Mouse (Mus musculus): ENCODE results near the gene Nup153. TPM values are rescaled to one million over a fixed set of nuclear protein-coding genes. Genes with fewer than 3 reads are reported as not detected.

Nup153 gene
- 19.1 and 19.8 TPM in 2 replicates for polyA plus RNA-seq (2015; fragmentation: Nextera tagmentation; extraction: Ambion mirVana)

DNA sequence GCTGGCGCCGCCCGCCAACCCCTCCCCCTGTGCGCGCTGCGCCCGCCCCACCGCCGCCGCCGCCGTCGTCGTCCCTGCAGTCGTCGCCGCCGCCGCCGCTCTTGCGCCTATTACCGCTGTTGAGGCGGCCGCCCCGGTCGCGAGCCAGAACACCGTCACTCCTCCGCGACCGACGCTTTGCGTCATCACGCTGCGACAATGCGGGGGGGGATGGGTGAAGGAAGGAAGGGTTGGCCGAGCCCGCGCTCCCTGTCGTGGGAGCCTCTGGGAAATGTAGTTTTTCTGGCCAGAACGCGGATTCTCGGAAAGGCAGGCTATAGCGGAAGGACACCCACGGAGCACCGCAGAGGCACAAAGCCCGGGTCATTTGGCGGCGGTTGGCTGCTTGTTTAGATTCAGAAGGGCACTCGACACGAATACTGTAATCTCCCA, at the start of gene Nup153:
TSS of gene Nup153 (minus strand) at position 104 of the 432 bp plus-strand sequence.
- Histone ChIP-seq H3K27me3 (ENCODE audit: control insufficient read depth, insufficient read depth, low read depth, low read length) (no peaks in the 10 kb centered on the region), H3K27ac (ENCODE audit: low read length) (peak within 1 kb of the TSS; percentile 90), H3K4me3 (ENCODE audit: low read depth, low read length) (peak within 1 kb of the TSS; percentile 100), H3K4me1 (ENCODE audit: control insufficient read depth, insufficient read depth, low read length) (peaks cover 17% of the 10 kb centered on the region), H3K9me3 (replicated peaks; ENCODE audit: control insufficient read depth, low read length, poor library complexity, severe bottlenecking) (no peaks in the 10 kb centered on the region), H3K36me3 (ENCODE audit: control insufficient read depth, insufficient read depth, low read length) (no peaks in the 10 kb centered on the region), H3K9ac (ENCODE audit: low read depth, low read length) (peak within 1 kb of the TSS; percentile 88), H3K4me2 (ENCODE audit: low read length) (peak within 1 kb of the TSS; percentile 69)
- WGBS = 0% methylated on average over 34 of the region's 51 CpGs
- ATAC-seq = peak; percentile 95

DNA sequence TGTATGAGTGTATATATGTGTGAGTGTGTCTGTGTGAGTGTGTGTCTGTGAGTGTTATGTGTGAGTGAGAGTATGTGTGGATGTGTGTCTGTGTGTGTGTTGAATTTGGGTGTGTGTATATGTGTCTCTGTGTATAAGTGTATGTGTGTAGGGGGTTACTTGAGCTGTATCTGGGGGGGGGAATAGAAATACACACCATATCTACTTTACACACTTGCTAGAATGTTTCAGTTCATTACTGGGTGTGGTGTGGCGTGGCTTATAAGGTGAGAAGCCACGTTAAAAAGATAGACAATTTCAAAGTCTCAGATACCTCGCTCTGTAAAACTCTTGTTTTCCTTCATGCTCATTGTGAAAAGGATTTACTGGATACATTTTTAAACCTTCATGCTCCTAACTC, 49.7 kb upstream of the Nup153 start:
- Histone ChIP-seq H3K4me1 (ENCODE audit: control insufficient read depth, insufficient read depth, low read length) (no peaks in the 10 kb centered on the region), H3K4me2 (ENCODE audit: low read length) (no peak overlapping the region), H3K4me3 (ENCODE audit: low read depth, low read length) (no peak overlapping the region), H3K27ac (ENCODE audit: low read length) (no peak overlapping the region), H3K27me3 (ENCODE audit: control insufficient read depth, insufficient read depth, low read depth, low read length) (no peaks in the 10 kb centered on the region), H3K9ac (ENCODE audit: low read depth, low read length) (no peak overlapping the region), H3K9me3 (replicated peaks; ENCODE audit: control insufficient read depth, low read length, poor library complexity, severe bottlenecking) (no peaks in the 10 kb centered on the region), H3K36me3 (ENCODE audit: control insufficient read depth, insufficient read depth, low read length) (peaks cover 6% of the 10 kb centered on the region)
- no peak for ATAC-seq
- WGBS = 97% methylated on average over 3 of the region's 3 CpGs

DNA sequence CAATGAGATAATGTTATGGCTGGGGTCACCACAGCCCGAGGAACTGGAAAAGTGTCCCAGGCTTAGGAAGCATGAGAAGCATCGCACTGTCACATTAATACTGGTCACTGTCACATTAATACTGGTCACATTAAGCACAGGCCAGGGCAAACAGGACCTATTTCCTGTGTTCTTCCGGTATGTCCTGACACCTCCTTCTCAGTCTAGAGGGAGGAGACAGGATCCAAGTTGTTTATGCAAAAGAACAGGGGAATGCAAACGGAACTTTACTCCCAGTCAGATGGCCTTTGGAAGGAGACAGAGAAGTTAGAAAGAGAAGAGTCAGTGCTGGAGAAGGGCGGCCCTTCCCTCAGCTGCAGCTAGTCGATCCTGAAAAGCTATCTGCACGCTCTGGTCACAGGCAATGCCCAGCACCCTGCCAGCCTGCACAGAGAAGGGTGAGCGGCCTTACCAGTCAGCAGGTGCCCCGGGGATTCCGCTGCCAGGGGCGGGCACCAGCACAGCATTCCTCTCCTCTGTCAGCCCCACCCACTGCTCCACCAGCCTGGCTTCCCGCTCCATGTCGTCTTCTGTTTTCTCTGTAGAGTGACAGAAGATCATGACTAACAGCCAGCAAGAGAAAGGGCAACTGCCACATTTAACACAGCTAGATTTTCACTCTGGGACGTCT, 49.0 kb upstream of the Nup153 start:
- Histone ChIP-seq H3K9me3 (replicated peaks; ENCODE audit: control insufficient read depth, low read length, poor library complexity, severe bottlenecking) (no peaks in the 10 kb centered on the region), H3K9ac (ENCODE audit: low read depth, low read length) (no peak overlapping the region), H3K4me3 (ENCODE audit: low read depth, low read length) (no peak overlapping the region), H3K4me1 (ENCODE audit: control insufficient read depth, insufficient read depth, low read length) (no peaks in the 10 kb centered on the region), H3K27me3 (ENCODE audit: control insufficient read depth, insufficient read depth, low read depth, low read length) (no peaks in the 10 kb centered on the region), H3K36me3 (ENCODE audit: control insufficient read depth, insufficient read depth, low read length) (peaks cover 13% of the 10 kb centered on the region), H3K27ac (ENCODE audit: low read length) (no peak overlapping the region), H3K4me2 (ENCODE audit: low read length) (no peak overlapping the region)
- WGBS = 81% methylated on average over 14 of the region's 14 CpGs
- no peak for ATAC-seq

DNA sequence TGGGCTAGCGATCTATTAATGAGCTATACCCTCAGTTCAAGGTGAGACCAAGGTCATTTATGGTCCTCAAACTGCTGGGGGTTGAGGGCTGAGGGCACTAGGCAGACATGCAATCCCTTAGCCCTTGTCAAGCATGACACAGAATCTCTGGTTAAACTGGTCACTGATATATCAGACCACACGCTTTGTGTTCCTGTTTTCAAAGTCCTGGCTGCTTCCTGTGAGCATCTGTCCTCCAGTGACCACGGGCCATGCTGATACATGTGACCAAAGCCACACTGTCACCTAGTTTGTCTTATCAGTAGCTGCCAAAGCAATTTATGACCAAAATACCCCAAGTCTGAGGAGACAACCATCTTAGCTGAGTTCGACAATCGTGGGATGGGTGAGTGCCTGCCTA, 47.3 kb upstream of the Nup153 start:
- peaks cover 16% of the 10 kb centered on the region for H3K36me3 ChIP-seq (ENCODE audit: control insufficient read depth, insufficient read depth, low read length)
- H3K9ac ChIP-seq (ENCODE audit: low read depth, low read length) = no peak overlapping the region
- ATAC-seq = no peak
- no peaks in the 10 kb centered on the region for H3K9me3 ChIP-seq (replicated peaks; ENCODE audit: control insufficient read depth, low read length, poor library complexity, severe bottlenecking)
- no peaks in the 10 kb centered on the region for H3K27me3 ChIP-seq (ENCODE audit: control insufficient read depth, insufficient read depth, low read depth, low read length)
- no peak overlapping the region for H3K4me2 ChIP-seq (ENCODE audit: low read length)
- no peaks in the 10 kb centered on the region for H3K4me1 ChIP-seq (ENCODE audit: control insufficient read depth, insufficient read depth, low read length)
- H3K27ac ChIP-seq (ENCODE audit: low read length) = no peak overlapping the region
- 93% methylated on average over 5 of the region's 5 CpGs for WGBS
- no peak overlapping the region for H3K4me3 ChIP-seq (ENCODE audit: low read depth, low read length)

DNA sequence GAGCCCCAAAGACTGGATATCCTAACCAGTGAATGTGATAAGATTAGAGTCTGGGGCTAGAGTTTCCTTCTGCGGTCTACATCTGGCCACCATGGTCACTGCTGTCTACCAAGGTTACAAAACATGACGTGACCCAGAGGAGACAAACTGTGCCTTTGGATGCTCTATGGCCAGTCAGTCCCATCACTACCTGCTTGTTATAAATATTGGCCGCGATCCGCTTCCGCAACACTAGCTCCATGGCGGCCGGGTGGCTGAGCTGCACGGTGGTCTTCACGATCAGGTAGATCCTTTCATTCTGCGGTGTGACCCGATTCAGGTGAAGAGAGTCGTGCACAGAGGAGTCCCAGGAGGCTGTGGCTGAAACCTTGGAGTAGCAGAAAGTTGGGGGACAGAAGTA, 44.8 kb upstream of the Nup153 start:
- no peak overlapping the region for H3K9ac ChIP-seq (ENCODE audit: low read depth, low read length)
- H3K27ac ChIP-seq (ENCODE audit: low read length) = no peak overlapping the region
- ATAC-seq = no peak
- no peaks in the 10 kb centered on the region for H3K9me3 ChIP-seq (replicated peaks; ENCODE audit: control insufficient read depth, low read length, poor library complexity, severe bottlenecking)
- no peak overlapping the region for H3K4me2 ChIP-seq (ENCODE audit: low read length)
- no peaks in the 10 kb centered on the region for H3K4me1 ChIP-seq (ENCODE audit: control insufficient read depth, insufficient read depth, low read length)
- H3K4me3 ChIP-seq (ENCODE audit: low read depth, low read length) = no peak overlapping the region
- no peaks in the 10 kb centered on the region for H3K27me3 ChIP-seq (ENCODE audit: control insufficient read depth, insufficient read depth, low read depth, low read length)
- peaks cover 27% of the 10 kb centered on the region for H3K36me3 ChIP-seq (ENCODE audit: control insufficient read depth, insufficient read depth, low read length)
- whole genome bisulfite sequencing = 97% methylated on average over 13 of the region's 13 CpGs

DNA sequence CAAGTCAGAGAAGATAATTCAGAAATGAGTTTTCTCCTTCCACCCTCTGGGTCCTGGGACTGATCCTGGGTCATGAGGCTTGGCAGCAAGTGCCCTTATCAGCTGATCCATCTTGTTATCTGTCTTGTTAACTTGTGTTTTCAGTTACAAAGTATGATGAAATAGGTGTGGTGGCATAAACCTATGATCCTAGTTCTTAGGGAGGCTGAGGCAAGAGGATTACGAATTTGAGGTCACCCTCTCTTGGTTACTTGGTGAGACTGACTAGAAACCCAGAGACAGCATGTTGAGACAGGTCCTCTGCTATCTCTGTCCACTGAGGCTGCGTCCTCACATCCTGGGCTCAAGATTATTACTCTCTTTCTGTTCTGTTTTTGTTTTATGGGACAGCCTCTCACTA, 37.6 kb upstream of the Nup153 start:
- Histone ChIP-seq H3K4me2 (ENCODE audit: low read length) (no peak overlapping the region), H3K36me3 (ENCODE audit: control insufficient read depth, insufficient read depth, low read length) (peaks cover 17% of the 10 kb centered on the region), H3K9me3 (replicated peaks; ENCODE audit: control insufficient read depth, low read length, poor library complexity, severe bottlenecking) (no peaks in the 10 kb centered on the region), H3K4me3 (ENCODE audit: low read depth, low read length) (no peak overlapping the region), H3K27me3 (ENCODE audit: control insufficient read depth, insufficient read depth, low read depth, low read length) (no peaks in the 10 kb centered on the region), H3K4me1 (ENCODE audit: control insufficient read depth, insufficient read depth, low read length) (no peaks in the 10 kb centered on the region), H3K9ac (ENCODE audit: low read depth, low read length) (no peak overlapping the region), H3K27ac (ENCODE audit: low read length) (no peak overlapping the region)
- ATAC-seq = no peak
- 98% methylated on average over 2 of the region's 2 CpGs for WGBS

DNA sequence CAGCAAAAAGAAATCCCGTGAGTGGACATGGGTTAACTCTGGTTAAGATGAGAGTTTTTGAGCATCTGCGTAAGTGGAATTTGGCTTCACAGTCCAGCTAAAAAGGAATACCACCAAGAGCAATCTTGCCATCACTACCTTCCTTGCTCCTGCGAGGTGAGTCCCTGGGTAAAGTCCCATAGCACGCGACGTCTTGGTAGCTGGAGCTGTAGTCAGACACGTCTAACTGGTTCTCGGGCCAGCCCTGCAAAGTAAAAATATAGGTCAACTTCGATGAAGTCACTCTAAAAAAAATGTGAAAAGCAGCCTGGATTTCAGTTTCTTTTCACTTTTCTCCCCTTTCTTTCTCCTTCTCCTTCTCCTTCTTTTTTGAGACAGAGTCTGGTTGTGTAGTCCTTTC, 35.5 kb upstream of the Nup153 start:
- 96% methylated on average over 9 of the region's 9 CpGs for WGBS

DNA sequence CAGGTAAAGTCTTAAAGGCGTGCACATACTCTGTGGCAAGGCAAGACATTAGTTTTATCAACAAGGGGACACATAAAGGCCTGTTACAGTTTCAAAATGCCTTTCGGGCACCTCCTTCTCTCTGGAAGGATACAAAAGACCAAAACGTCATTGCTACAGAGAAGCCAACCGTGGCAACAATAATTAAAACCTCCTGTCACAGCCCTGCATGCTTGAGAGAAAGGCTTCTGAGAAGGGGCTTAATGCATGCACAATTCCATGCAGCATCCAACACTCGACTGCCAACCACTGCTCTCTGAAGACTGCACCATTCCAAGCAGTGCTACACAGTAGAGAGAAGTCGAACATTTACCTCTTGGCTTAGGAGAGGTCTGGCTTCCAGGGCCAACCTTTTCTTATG, 33.2 kb upstream of the Nup153 start:
- Histone ChIP-seq H3K9me3 (replicated peaks; ENCODE audit: control insufficient read depth, low read length, poor library complexity, severe bottlenecking) (no peaks in the 10 kb centered on the region), H3K4me1 (ENCODE audit: control insufficient read depth, insufficient read depth, low read length) (peaks cover 6% of the 10 kb centered on the region; the same call in 1 of the 2 replicates), H3K27me3 (ENCODE audit: control insufficient read depth, insufficient read depth, low read depth, low read length) (no peaks in the 10 kb centered on the region), H3K27ac (ENCODE audit: low read length) (no peak overlapping the region), H3K4me3 (ENCODE audit: low read depth, low read length) (no peak overlapping the region), H3K9ac (ENCODE audit: low read depth, low read length) (no peak overlapping the region), H3K4me2 (ENCODE audit: low read length) (no peak overlapping the region), H3K36me3 (ENCODE audit: control insufficient read depth, insufficient read depth, low read length) (peaks cover 6% of the 10 kb centered on the region)
- WGBS = 54% methylated on average over 6 of the region's 6 CpGs
- ATAC-seq = no peak

More for the DNA sequence above, 35.5 kb upstream of the Nup153 start:
- no peak overlapping the region for H3K4me2 ChIP-seq (ENCODE audit: low read length)
- peaks cover 9% of the 10 kb centered on the region for H3K36me3 ChIP-seq (ENCODE audit: control insufficient read depth, insufficient read depth, low read length)
- H3K9ac ChIP-seq (ENCODE audit: low read depth, low read length) = no peak overlapping the region
- no peak overlapping the region for H3K4me3 ChIP-seq (ENCODE audit: low read depth, low read length)
- H3K9me3 ChIP-seq (replicated peaks; ENCODE audit: control insufficient read depth, low read length, poor library complexity, severe bottlenecking) = no peaks in the 10 kb centered on the region
- H3K27me3 ChIP-seq (ENCODE audit: control insufficient read depth, insufficient read depth, low read depth, low read length) = no peaks in the 10 kb centered on the region
- H3K27ac ChIP-seq (ENCODE audit: low read length) = no peak overlapping the region
- ATAC-seq = no peak
- peaks cover 6% of the 10 kb centered on the region; the same call in 1 of the 2 replicates for H3K4me1 ChIP-seq (ENCODE audit: control insufficient read depth, insufficient read depth, low read length)

DNA sequence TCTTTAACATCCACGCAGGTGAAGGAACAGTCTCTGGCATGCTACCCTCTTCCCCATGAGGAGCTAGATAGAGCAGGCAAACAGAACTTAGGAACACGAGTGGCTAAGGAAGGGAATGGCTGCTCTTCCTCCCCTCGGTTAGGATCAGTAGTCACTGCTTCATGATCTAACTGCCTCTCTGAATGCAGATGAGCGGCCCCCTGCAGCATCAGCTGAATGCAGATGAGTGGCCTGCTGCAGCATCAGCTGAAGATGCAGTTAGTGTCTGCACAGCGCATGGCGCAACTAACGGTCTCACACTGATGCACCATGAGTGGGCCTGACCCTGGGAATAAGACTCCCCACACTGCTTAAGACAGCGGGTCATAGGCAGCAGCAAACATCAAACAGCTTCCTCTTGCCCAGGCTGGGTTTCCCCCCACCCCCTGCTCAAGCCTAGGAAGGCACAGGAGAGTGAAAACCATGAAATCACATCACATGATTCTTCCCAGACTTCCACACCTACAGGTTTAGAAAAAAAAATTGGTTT, 31.6 kb upstream of the Nup153 start:
- Histone ChIP-seq H3K27ac (ENCODE audit: low read length) (peak overlapping the region; percentile 12), H3K27me3 (ENCODE audit: control insufficient read depth, insufficient read depth, low read depth, low read length) (no peaks in the 10 kb centered on the region), H3K9me3 (replicated peaks; ENCODE audit: control insufficient read depth, low read length, poor library complexity, severe bottlenecking) (no peaks in the 10 kb centered on the region), H3K4me3 (ENCODE audit: low read depth, low read length) (no peak overlapping the region), H3K9ac (ENCODE audit: low read depth, low read length) (no peak overlapping the region), H3K4me2 (ENCODE audit: low read length) (no peak overlapping the region), H3K4me1 (ENCODE audit: control insufficient read depth, insufficient read depth, low read length) (peaks cover 6% of the 10 kb centered on the region; the same call in 1 of the 2 replicates), H3K36me3 (ENCODE audit: control insufficient read depth, insufficient read depth, low read length) (peaks cover 2% of the 10 kb centered on the region; the same call in 1 of the 2 replicates)
- no peak; the same call in 1 of the 2 replicates for ATAC-seq
- 37% methylated on average over 8 of the region's 8 CpGs for WGBS
